Comparison of ENCODE assay signal across 10 mouse cellular contexts in the genomic region with DNA sequence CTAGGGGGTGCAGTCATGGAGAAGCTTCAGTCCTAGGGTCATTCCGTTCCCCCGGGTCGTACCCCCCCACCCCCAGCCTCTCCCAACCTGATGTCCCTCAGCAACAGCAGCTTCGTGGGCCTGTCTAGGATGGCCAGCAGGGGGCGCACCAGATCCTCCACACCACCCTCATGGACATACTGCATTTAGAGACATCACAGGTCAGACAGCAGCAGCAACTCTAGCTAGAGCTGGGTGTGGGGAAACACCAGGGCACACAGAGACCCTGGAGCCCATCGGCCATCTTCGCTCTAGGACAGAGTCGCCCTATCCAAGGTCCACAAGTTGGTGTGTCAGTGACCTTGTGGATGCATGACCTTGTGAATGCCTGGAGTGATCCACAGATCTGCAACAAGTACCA. TPM values are rescaled to one million over a fixed set of nuclear protein-coding genes. Genes with fewer than 3 reads are reported as not detected.
A peak's percentile ranks its signal among the peaks of the same experiment; 100 is the strongest.
DNase-seq lines count a peak whose midpoint lies in the region; ATAC-seq and TF ChIP-seq lines count a peak whose summit lies in the region.
"Had no signal": no experiment of that assay in that cellular context is flagged by ENCODE, and none has a peak within 500 bp of the region (broad histone marks: within the 10 kb centered on the region; RNA-seq: fewer than 3 reads in every experiment).

No protein-coding gene starts in this region.

- TF ChIP-seq CTCF in hindbrain, postnatal 0 days (IDR thresholded peaks at IDR 0.05; ENCODE audit: low read depth), result peak; percentile 86
- peak; percentile 76 for TF ChIP-seq CTCF in E14TG2a.4 (conservative IDR thresholded peaks at IDR 0.05; ENCODE audit: low read length)

- peak; percentile 56 for DNase-seq in hindbrain, postnatal 0 days (ENCODE audit: low spot score)
- DNase-seq in cerebellum, adult 18-20 months, result peak; percentile 76 to 81
- peak; percentile 51 to 62 for DNase-seq in gastrocnemius, adult 8-10 months (ENCODE audit: low spot score in 2 of 2)
- peak; percentile 70 for DNase-seq in kidney, postnatal 14 days
- DNase-seq in thymus, postnatal 14 days, result peak; percentile 70

- no peak overlapping the region for H3K9ac ChIP-seq in hindbrain, postnatal 0 days (replicated peaks; ENCODE audit: low read length)
- no peak overlapping the region for H3K9ac ChIP-seq in hindbrain, embryonic 16.5 days (ENCODE audit: low read depth, low read length)

- 33% methylated on average over 8 of the region's 8 CpGs for WGBS in hindbrain, postnatal 0 days
- WGBS in hindbrain, embryonic 16.5 days, result 42% methylated on average over 8 of the region's 8 CpGs

- peaks cover 8% of the 10 kb centered on the region; the same call in 1 of the 2 replicates for H3K4me1 ChIP-seq in hindbrain, postnatal 0 days (ENCODE audit: insufficient read depth, low read length)
- H3K4me1 ChIP-seq in hindbrain, embryonic 16.5 days (ENCODE audit: control insufficient read depth, insufficient read depth, low read depth, low read length), result no peaks in the 10 kb centered on the region; the same call in 1 of the 2 replicates
- H3K4me1 ChIP-seq in E14TG2a.4 (replicated peaks; ENCODE audit: low read depth, low read length), result peaks cover 75% of the 10 kb centered on the region

- H3K36me3 ChIP-seq in hindbrain, postnatal 0 days (ENCODE audit: insufficient read depth, low read length), result peaks cover 16% of the 10 kb centered on the region
- peaks cover 13% of the 10 kb centered on the region; the same call in 1 of the 2 replicates for H3K36me3 ChIP-seq in hindbrain, embryonic 16.5 days (ENCODE audit: control insufficient read depth, insufficient read depth, low read length)
- H3K36me3 ChIP-seq in E14TG2a.4 (ENCODE audit: insufficient read depth, low read length), result peaks cover 25% of the 10 kb centered on the region

- no peak overlapping the region for H3K4me3 ChIP-seq in hindbrain, postnatal 0 days (ENCODE audit: low read length)
- H3K4me3 ChIP-seq in hindbrain, embryonic 16.5 days (ENCODE audit: low read length), result no peak overlapping the region
- H3K4me3 ChIP-seq in E14TG2a.4 (replicated peaks; ENCODE audit: low read length), result no peak overlapping the region
- H3K4me3 ChIP-seq: embryonic facial prominence, embryonic 12.5 days had no signal

- ATAC-seq in hindbrain, postnatal 0 days, result peak; percentile 13; the same call in 1 of the 2 replicates
- no peak for ATAC-seq in hindbrain, embryonic 16.5 days
- peak; percentile 49 for ATAC-seq in megakaryocyte progenitor cell, adult 5-6 weeks (replicated peaks; ENCODE audit: poor library complexity)

- no peaks in the 10 kb centered on the region for H3K9me3 ChIP-seq in hindbrain, postnatal 0 days (ENCODE audit: low read length)
- H3K9me3 ChIP-seq in hindbrain, embryonic 16.5 days (ENCODE audit: control insufficient read depth, low read length), result no peaks in the 10 kb centered on the region
- no peaks in the 10 kb centered on the region for H3K9me3 ChIP-seq in E14TG2a.4 (ENCODE audit: low read length)
- H3K9me3 ChIP-seq: embryonic facial prominence, embryonic 12.5 days had no signal

- no peak overlapping the region for H3K27ac ChIP-seq in hindbrain, postnatal 0 days
- H3K27ac ChIP-seq in hindbrain, embryonic 16.5 days (ENCODE audit: low read depth, low read length), result no peak overlapping the region
- H3K27ac ChIP-seq: embryonic facial prominence, embryonic 12.5 days; macrophage had no signal

- no peaks in the 10 kb centered on the region for H3K27me3 ChIP-seq in hindbrain, postnatal 0 days (ENCODE audit: insufficient read depth, low read length)
- no peaks in the 10 kb centered on the region for H3K27me3 ChIP-seq in hindbrain, embryonic 16.5 days (replicated peaks; ENCODE audit: control insufficient read depth, insufficient read depth, low read length)
- H3K27me3 ChIP-seq in E14TG2a.4 (ENCODE audit: insufficient read depth, low read length), result peaks cover 44% of the 10 kb centered on the region
- H3K27me3 ChIP-seq: embryonic facial prominence, embryonic 12.5 days had no signal

- H3K4me2 ChIP-seq in hindbrain, postnatal 0 days (ENCODE audit: low read depth, low read length), result peak overlapping the region; percentile 48; the same call in 1 of the 2 replicates
- no peak overlapping the region for H3K4me2 ChIP-seq in hindbrain, embryonic 16.5 days (ENCODE audit: low read length)

RNA-seq across cellular contexts. Expression of gene Pdzd7, which starts 15.4 kb away (rescaled TPM):
- 4.8 and 7.7 TPM in 2 replicates for total RNA-seq in hindbrain, postnatal 0 days (2014; rRNA removed)
- 1.9 and 2.5 TPM in 2 replicates for polyA plus RNA-seq in hindbrain, postnatal 0 days (2015; fragmentation: Nextera tagmentation; extraction: Ambion mirVana)
- polyA plus RNA-seq in hindbrain, embryonic 16.5 days (2015; fragmentation: Nextera tagmentation; extraction: Ambion mirVana), result 3.0 and 3.2 TPM in 2 replicates
- total RNA-seq in gastrocnemius, adult 8-10 months (2022), result 1 to 10 TPM; 2.9 to 5.4 (median 4.1) TPM
- 0.05 TPM in 1 of 2 replicates, not detected in the other for total RNA-seq in megakaryocyte progenitor cell, adult 5-6 weeks (2015)
- total RNA-seq in megakaryocyte progenitor cell, adult 5-6 weeks (2017), result not detected in 2 replicates
- polyA plus RNA-seq: macrophage had no signal

RNA-seq across cellular contexts. Expression of gene Lzts2, which starts 15.9 kb away (rescaled TPM):
- total RNA-seq in hindbrain, postnatal 0 days (2014; rRNA removed), result 44.1 and 44.7 TPM in 2 replicates
- 16.4 and 17.0 TPM in 2 replicates for polyA plus RNA-seq in hindbrain, postnatal 0 days (2015; fragmentation: Nextera tagmentation; extraction: Ambion mirVana)
- 14.8 and 18.7 TPM in 2 replicates for polyA plus RNA-seq in hindbrain, embryonic 16.5 days (2015; fragmentation: Nextera tagmentation; extraction: Ambion mirVana)
- 10 to 100 TPM; 17.9 to 25.9 (median 20.5) TPM for total RNA-seq in gastrocnemius, adult 8-10 months (2022)
- 4.8 and 5.1 TPM in 2 replicates for total RNA-seq in megakaryocyte progenitor cell, adult 5-6 weeks (2015)
- 7.7 and 8.6 TPM in 2 replicates for total RNA-seq in megakaryocyte progenitor cell, adult 5-6 weeks (2017)

RNA-seq across cellular contexts. Expression of gene Sfxn3, which starts 17.2 kb away (rescaled TPM):
- total RNA-seq in hindbrain, postnatal 0 days (2014; rRNA removed), result 63.9 and 76.9 TPM in 2 replicates
- polyA plus RNA-seq in hindbrain, postnatal 0 days (2015; fragmentation: Nextera tagmentation; extraction: Ambion mirVana), result 64.4 and 77.3 TPM in 2 replicates
- 76.8 and 85.4 TPM in 2 replicates for polyA plus RNA-seq in hindbrain, embryonic 16.5 days (2015; fragmentation: Nextera tagmentation; extraction: Ambion mirVana)
- 10 to 100 TPM; 21.2 to 25.8 (median 22.7) TPM for total RNA-seq in gastrocnemius, adult 8-10 months (2022)
- total RNA-seq in megakaryocyte progenitor cell, adult 5-6 weeks (2015), result 17.5 and 23.8 TPM in 2 replicates
- total RNA-seq in megakaryocyte progenitor cell, adult 5-6 weeks (2017), result 2.4 and 3.1 TPM in 2 replicates

RNA-seq across cellular contexts. Expression of gene Mrpl43, which starts 23.9 kb away (rescaled TPM):
- 97.1 and 98.4 TPM in 2 replicates for total RNA-seq in hindbrain, postnatal 0 days (2014; rRNA removed)
- 109 and 115 TPM in 2 replicates for polyA plus RNA-seq in hindbrain, postnatal 0 days (2015; fragmentation: Nextera tagmentation; extraction: Ambion mirVana)
- 90.1 and 98.4 TPM in 2 replicates for polyA plus RNA-seq in hindbrain, embryonic 16.5 days (2015; fragmentation: Nextera tagmentation; extraction: Ambion mirVana)
- total RNA-seq in gastrocnemius, adult 8-10 months (2022), result 10 to 100 TPM; 30.2 to 36.4 (median 34.1) TPM
- total RNA-seq in megakaryocyte progenitor cell, adult 5-6 weeks (2015), result 44.3 and 44.8 TPM in 2 replicates
- total RNA-seq in megakaryocyte progenitor cell, adult 5-6 weeks (2017), result 25.2 and 30.3 TPM in 2 replicates

RNA-seq across cellular contexts. Expression of gene Twnk, which starts 24.6 kb away (rescaled TPM):
- total RNA-seq in hindbrain, postnatal 0 days (2014; rRNA removed), result 7.5 and 8.6 TPM in 2 replicates
- 8.2 and 8.5 TPM in 2 replicates for polyA plus RNA-seq in hindbrain, postnatal 0 days (2015; fragmentation: Nextera tagmentation; extraction: Ambion mirVana)
- polyA plus RNA-seq in hindbrain, embryonic 16.5 days (2015; fragmentation: Nextera tagmentation; extraction: Ambion mirVana), result 12.4 and 15.5 TPM in 2 replicates
- 10 to 100 TPM; 18.9 to 39.5 (median 21.9) TPM for total RNA-seq in gastrocnemius, adult 8-10 months (2022)
- 16.5 and 18.6 TPM in 2 replicates for total RNA-seq in megakaryocyte progenitor cell, adult 5-6 weeks (2015)
- 18.4 and 22.4 TPM in 2 replicates for total RNA-seq in megakaryocyte progenitor cell, adult 5-6 weeks (2017)
